Mouse (Mus musculus): ENCODE results near the gene Gm20388. TPM values are rescaled to one million over a fixed set of nuclear protein-coding genes. Genes with fewer than 3 reads are reported as not detected.

Gm20388 gene
- polyA plus RNA-seq, 1 experiment from 2014 or later, result 12.4 TPM

DNA sequence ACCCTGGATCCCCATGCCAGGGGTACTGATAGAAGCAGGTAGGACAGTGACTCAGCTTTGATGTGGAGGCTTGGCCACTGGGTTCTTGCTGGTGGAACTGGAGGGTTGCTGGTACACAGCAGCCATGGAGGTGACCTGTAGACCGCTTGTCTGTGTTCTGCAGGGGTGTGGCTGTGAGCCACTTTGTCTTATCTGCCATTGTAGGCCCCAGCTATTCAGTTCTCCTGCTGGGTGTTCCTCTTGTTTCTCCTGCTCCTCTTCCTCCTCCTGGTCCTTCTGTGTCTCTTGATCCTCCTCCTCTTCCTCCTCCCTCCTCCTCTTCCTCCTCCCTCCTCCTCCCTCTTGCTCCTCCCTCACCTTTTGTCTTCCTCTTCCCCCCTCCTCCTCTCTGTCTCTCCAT is 614.5 kb downstream of the Gm20388 start:
- Histone ChIP-seq H3K4me1 (ENCODE audit: control insufficient read depth, insufficient read depth, low read depth, low read length) (peaks cover 44% of the 10 kb centered on the region), H3K9ac (ENCODE audit: low read depth, low read length) (no peak overlapping the region), H3K4me2 (ENCODE audit: low read length) (no peak overlapping the region), H3K27me3 (replicated peaks; ENCODE audit: control insufficient read depth, insufficient read depth, low read length) (no peaks in the 10 kb centered on the region), H3K4me3 (ENCODE audit: low read length) (no peak overlapping the region), H3K36me3 (ENCODE audit: control insufficient read depth, insufficient read depth, low read length) (no peaks in the 10 kb centered on the region), H3K9me3 (ENCODE audit: control insufficient read depth, low read length) (no peaks in the 10 kb centered on the region), H3K27ac (ENCODE audit: low read depth, low read length) (no peak overlapping the region)
- 55% methylated on average over 1 of the region's 1 CpGs for WGBS
- ATAC-seq, result no peak

DNA sequence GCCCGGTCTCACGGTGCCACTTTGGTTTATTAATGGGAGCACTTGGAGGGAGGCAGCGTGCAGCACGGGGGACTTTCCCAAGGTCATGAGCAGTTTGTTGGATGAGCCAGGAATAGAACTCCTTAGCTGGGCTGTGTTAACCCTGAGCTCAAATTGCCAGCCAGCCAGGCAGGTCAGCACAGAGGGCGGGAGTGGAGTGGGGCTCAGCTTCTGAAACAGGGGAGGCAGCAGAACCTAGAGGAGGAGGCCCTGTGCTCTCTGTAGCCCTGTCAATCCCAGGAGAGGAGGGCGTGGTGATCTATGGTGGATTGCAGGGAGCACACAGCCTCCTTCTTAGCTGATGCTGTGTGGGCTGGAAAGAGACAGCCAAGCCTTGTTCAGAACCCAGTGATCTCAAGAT is 615.2 kb downstream of the Gm20388 start:
- Histone ChIP-seq H3K4me1 (ENCODE audit: control insufficient read depth, insufficient read depth, low read depth, low read length) (peaks cover 37% of the 10 kb centered on the region), H3K9ac (ENCODE audit: low read depth, low read length) (no peak overlapping the region)

GRCm38 (mm10) chr8:120526577-120526976 is 615.9 kb downstream of the Gm20388 start:
- no peaks in the 10 kb centered on the region for H3K9me3 ChIP-seq (ENCODE audit: control insufficient read depth, low read length)
- H3K4me3 ChIP-seq (ENCODE audit: low read length), result no peak overlapping the region
- ATAC-seq, result no peak
- no peak overlapping the region for H3K9ac ChIP-seq (ENCODE audit: low read depth, low read length)
- no peaks in the 10 kb centered on the region for H3K36me3 ChIP-seq (ENCODE audit: control insufficient read depth, insufficient read depth, low read length)
- WGBS, result 36% methylated on average over 4 of the region's 4 CpGs
- H3K27me3 ChIP-seq (replicated peaks; ENCODE audit: control insufficient read depth, insufficient read depth, low read length), result no peaks in the 10 kb centered on the region
- H3K27ac ChIP-seq (ENCODE audit: low read depth, low read length), result no peak overlapping the region
- H3K4me1 ChIP-seq (ENCODE audit: control insufficient read depth, insufficient read depth, low read depth, low read length), result peaks cover 34% of the 10 kb centered on the region
- no peak overlapping the region for H3K4me2 ChIP-seq (ENCODE audit: low read length)

More for the DNA sequence above, 615.2 kb downstream of the Gm20388 start:
- Histone ChIP-seq H3K27me3 (replicated peaks; ENCODE audit: control insufficient read depth, insufficient read depth, low read length) (no peaks in the 10 kb centered on the region), H3K4me2 (ENCODE audit: low read length) (no peak overlapping the region), H3K27ac (ENCODE audit: low read depth, low read length) (no peak overlapping the region), H3K4me3 (ENCODE audit: low read length) (no peak overlapping the region), H3K9me3 (ENCODE audit: control insufficient read depth, low read length) (no peaks in the 10 kb centered on the region), H3K36me3 (ENCODE audit: control insufficient read depth, insufficient read depth, low read length) (no peaks in the 10 kb centered on the region)
- ATAC-seq, result no peak
- WGBS, result 32% methylated on average over 6 of the region's 6 CpGs

DNA sequence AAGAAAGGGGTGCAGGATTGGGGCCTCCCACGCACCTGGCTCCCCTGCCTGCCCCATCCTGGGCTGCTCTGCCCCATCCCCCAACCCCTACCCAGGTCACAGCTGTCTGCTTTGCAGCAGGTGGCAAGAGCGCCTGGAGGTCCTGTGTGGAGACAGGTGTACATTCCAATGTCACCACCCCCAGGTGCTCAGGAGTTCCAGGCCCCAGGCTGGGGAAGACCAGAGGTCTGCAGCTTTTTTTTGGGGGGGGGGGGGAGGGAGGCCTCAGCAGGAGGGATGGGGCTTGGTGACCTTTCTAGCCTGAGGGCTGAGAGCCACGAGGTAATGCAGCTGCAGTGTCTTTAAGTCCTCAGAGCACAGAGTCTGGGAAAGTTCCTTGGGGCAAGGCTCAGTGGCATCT is 617.7 kb downstream of the Gm20388 start:
- Histone ChIP-seq H3K4me2 (ENCODE audit: low read length) (no peak overlapping the region), H3K4me1 (ENCODE audit: control insufficient read depth, insufficient read depth, low read depth, low read length) (peaks cover 46% of the 10 kb centered on the region), H3K9me3 (ENCODE audit: control insufficient read depth, low read length) (no peaks in the 10 kb centered on the region), H3K27me3 (replicated peaks; ENCODE audit: control insufficient read depth, insufficient read depth, low read length) (no peaks in the 10 kb centered on the region), H3K27ac (ENCODE audit: low read depth, low read length) (no peak overlapping the region), H3K9ac (ENCODE audit: low read depth, low read length) (no peak overlapping the region), H3K4me3 (ENCODE audit: low read length) (no peak overlapping the region), H3K36me3 (ENCODE audit: control insufficient read depth, insufficient read depth, low read length) (no peaks in the 10 kb centered on the region)
- 39% methylated on average over 3 of the region's 3 CpGs for WGBS
- no peak for ATAC-seq

GRCm38 (mm10) chr8:120529226-120529625 is 618.6 kb downstream of the Gm20388 start:
- no peak overlapping the region for H3K27ac ChIP-seq (ENCODE audit: low read depth, low read length)
- no peaks in the 10 kb centered on the region for H3K9me3 ChIP-seq (ENCODE audit: control insufficient read depth, low read length)
- no peak overlapping the region for H3K9ac ChIP-seq (ENCODE audit: low read depth, low read length)
- no peaks in the 10 kb centered on the region for H3K36me3 ChIP-seq (ENCODE audit: control insufficient read depth, insufficient read depth, low read length)
- H3K4me3 ChIP-seq (ENCODE audit: low read length), result no peak overlapping the region
- 53% methylated on average over 7 of the region's 7 CpGs for WGBS
- peaks cover 53% of the 10 kb centered on the region for H3K4me1 ChIP-seq (ENCODE audit: control insufficient read depth, insufficient read depth, low read depth, low read length)
- no peaks in the 10 kb centered on the region for H3K27me3 ChIP-seq (replicated peaks; ENCODE audit: control insufficient read depth, insufficient read depth, low read length)
- H3K4me2 ChIP-seq (ENCODE audit: low read length), result no peak overlapping the region
- no peak for ATAC-seq

- Histone ChIP-seq H3K4me2 (ENCODE audit: low read length) (no peak overlapping the region), H3K36me3 (ENCODE audit: control insufficient read depth, insufficient read depth, low read length) (no peaks in the 10 kb centered on the region), H3K27ac (ENCODE audit: low read depth, low read length) (peak overlapping the region; percentile 18; the same call in 1 of the 2 replicates), H3K27me3 (replicated peaks; ENCODE audit: control insufficient read depth, insufficient read depth, low read length) (no peaks in the 10 kb centered on the region), H3K9me3 (ENCODE audit: control insufficient read depth, low read length) (no peaks in the 10 kb centered on the region), H3K4me3 (ENCODE audit: low read length) (no peak overlapping the region), H3K9ac (ENCODE audit: low read depth, low read length) (no peak overlapping the region), H3K4me1 (ENCODE audit: control insufficient read depth, insufficient read depth, low read depth, low read length) (peaks cover 61% of the 10 kb centered on the region)
- ATAC-seq, result no peak
- 55% methylated on average over 16 of the region's 16 CpGs for whole genome bisulfite sequencing
Measured at GRCm38 (mm10) chr8:120530954-120531656, 620.5 kb downstream of the Gm20388 start.

- ATAC-seq, result peak; percentile 34; the same call in 1 of the 2 replicates
- Histone ChIP-seq H3K4me3 (ENCODE audit: low read length) (no peak overlapping the region), H3K9ac (ENCODE audit: low read depth, low read length) (no peak overlapping the region), H3K4me1 (ENCODE audit: control insufficient read depth, insufficient read depth, low read depth, low read length) (peaks cover 63% of the 10 kb centered on the region), H3K27ac (ENCODE audit: low read depth, low read length) (peak overlapping the region; percentile 55), H3K27me3 (replicated peaks; ENCODE audit: control insufficient read depth, insufficient read depth, low read length) (no peaks in the 10 kb centered on the region), H3K36me3 (ENCODE audit: control insufficient read depth, insufficient read depth, low read length) (no peaks in the 10 kb centered on the region), H3K9me3 (ENCODE audit: control insufficient read depth, low read length) (no peaks in the 10 kb centered on the region), H3K4me2 (ENCODE audit: low read length) (no peak overlapping the region; the same call in 1 of the 2 replicates)
- 52% methylated on average over 10 of the region's 10 CpGs for WGBS
Measured at GRCm38 (mm10) chr8:120531775-120532516, 621.3 kb downstream of the Gm20388 start.

DNA sequence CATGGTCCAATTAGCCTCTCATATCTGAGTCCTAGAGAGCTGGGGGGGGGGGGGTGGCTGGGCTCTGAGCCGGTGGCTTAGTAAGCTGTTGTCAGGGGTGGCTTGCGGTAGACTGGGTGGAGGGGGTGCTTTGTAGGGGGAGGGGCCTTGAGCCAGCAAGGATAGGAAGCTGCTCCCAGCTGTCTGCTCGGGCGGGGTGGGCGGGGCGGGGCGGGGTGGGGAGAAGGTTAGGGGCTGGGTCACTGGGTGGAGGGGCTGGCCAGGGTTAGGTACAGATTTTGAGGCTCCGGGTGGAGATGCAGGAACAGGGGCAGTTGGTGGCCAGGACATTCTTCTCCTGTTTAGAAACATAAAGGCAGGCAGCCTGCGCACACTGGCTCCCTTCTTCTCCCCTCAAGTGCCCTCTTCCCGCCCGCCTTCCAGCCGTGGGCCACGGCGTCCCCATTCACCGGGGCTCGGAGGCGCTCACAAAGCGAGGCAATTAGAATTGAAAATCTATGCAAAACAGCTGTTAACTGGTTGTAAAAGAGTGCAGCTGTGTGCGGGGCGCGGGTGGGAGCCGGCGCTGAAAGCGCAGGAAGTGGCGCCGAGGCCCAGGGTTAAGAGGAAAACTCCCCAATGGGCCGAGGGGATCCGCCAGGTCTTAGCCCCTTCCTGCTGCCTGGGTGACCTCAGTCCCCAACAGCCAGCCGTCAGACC is 622.0 kb downstream of the Gm20388 start:
- H3K9ac ChIP-seq (ENCODE audit: low read depth, low read length), result peak overlapping the region; percentile 38
- ATAC-seq, result 0 out of 2 replicates have a peak, but pooled peaks have one; percentile 34
- H3K4me2 ChIP-seq (ENCODE audit: low read length), result peak overlapping the region; percentile 43
- no peak overlapping the region for H3K4me3 ChIP-seq (ENCODE audit: low read length)
- no peaks in the 10 kb centered on the region for H3K36me3 ChIP-seq (ENCODE audit: control insufficient read depth, insufficient read depth, low read length)
- no peaks in the 10 kb centered on the region for H3K9me3 ChIP-seq (ENCODE audit: control insufficient read depth, low read length)
- H3K27me3 ChIP-seq (replicated peaks; ENCODE audit: control insufficient read depth, insufficient read depth, low read length), result no peaks in the 10 kb centered on the region
- WGBS, result 5% methylated on average over 24 of the region's 29 CpGs
- H3K4me1 ChIP-seq (ENCODE audit: control insufficient read depth, insufficient read depth, low read depth, low read length), result peaks cover 67% of the 10 kb centered on the region
- peak overlapping the region; percentile 56 for H3K27ac ChIP-seq (ENCODE audit: low read depth, low read length)

- ATAC-seq, result no peak
- WGBS, result 31% methylated on average over 3 of the region's 3 CpGs
- peak overlapping the region; percentile 38 for H3K9ac ChIP-seq (ENCODE audit: low read depth, low read length)
- H3K27me3 ChIP-seq (replicated peaks; ENCODE audit: control insufficient read depth, insufficient read depth, low read length), result no peaks in the 10 kb centered on the region
- no peaks in the 10 kb centered on the region for H3K36me3 ChIP-seq (ENCODE audit: control insufficient read depth, insufficient read depth, low read length)
- H3K27ac ChIP-seq (ENCODE audit: low read depth, low read length), result peak overlapping the region; percentile 56
- peak overlapping the region; percentile 43; the same call in 1 of the 2 replicates for H3K4me2 ChIP-seq (ENCODE audit: low read length)
- peaks cover 67% of the 10 kb centered on the region for H3K4me1 ChIP-seq (ENCODE audit: control insufficient read depth, insufficient read depth, low read depth, low read length)
- H3K4me3 ChIP-seq (ENCODE audit: low read length), result no peak overlapping the region
- no peaks in the 10 kb centered on the region for H3K9me3 ChIP-seq (ENCODE audit: control insufficient read depth, low read length)
Measured at GRCm38 (mm10) chr8:120533380-120533779, 622.7 kb downstream of the Gm20388 start.
